Mouse (Mus musculus) limb, embryonic 12.5 days (tissue): ENCODE results near the gene Mgat5. TPM values are rescaled to one million over a fixed set of nuclear protein-coding genes. Genes with fewer than 3 reads are reported as not detected.

Experiments
- ATAC-seq: fragments of 200-750 bp; cut with Nextera tagmentation; 2 replicates; pipeline ENCODE4 v1.8.0; 2017; ENCODE audit warnings: low read depth, moderate TSS enrichment; ENCODE audit not compliant: insufficient number of reproducible peaks, insufficient read depth, low FRiP score, low TSS enrichment
- H3K27ac ChIP-seq: fragments of 300-500 bp; sonication (generic); 2 replicates; pipeline ENCODE4 v1.5.1; 2016; ENCODE audit warnings: mild to moderate bottlenecking, moderate library complexity
- H3K27me3 ChIP-seq: fragments of 300-500 bp; sonication (generic); 2 replicates; pipeline ENCODE4 v1.6.1; 2016; ENCODE audit warnings: mild to moderate bottlenecking, moderate library complexity
- H3K36me3 ChIP-seq: fragments of 300-500 bp; sonication (generic); 2 replicates; pipeline ENCODE4 v1.6.1; 2016; ENCODE audit warnings: mild to moderate bottlenecking, moderate library complexity
- H3K4me1 ChIP-seq: fragments of 300-500 bp; sonication (generic); replicated peaks from 2 replicates; pipeline ENCODE4 v1.6.1; 2016
- H3K4me2 ChIP-seq: fragments of 300-500 bp; sonication (generic); 2 replicates; pipeline ENCODE4 v1.6.1; 2016; ENCODE audit warnings: mild to moderate bottlenecking, moderate library complexity
- H3K4me3 ChIP-seq: fragments of 300-500 bp; sonication (generic); replicated peaks from 2 replicates; pipeline ENCODE4 v1.5.1; 2016; ENCODE audit warnings: mild to moderate bottlenecking
- H3K9ac ChIP-seq: fragments of 300-500 bp; sonication (generic); replicated peaks from 2 replicates; pipeline ENCODE4 v1.6.1; 2016; ENCODE audit warnings: mild to moderate bottlenecking, moderate library complexity
- H3K9me3 ChIP-seq: fragments of 300-500 bp; sonication (generic); 2 replicates; pipeline ENCODE4 v1.6.1; 2016; ENCODE audit warnings: mild to moderate bottlenecking, moderate library complexity
- WGBS: fragments of 180-500 bp; shearing (Covaris S2); methylation state at CpG from one replicate; pipeline ENCODE4 v1.1.7; 2016; 5-methylcytosine and 5-hydroxymethylcytosine counted together
- polyA plus RNA-seq: library from polyadenylated mRNA; unstranded; fragments of >200 nt; fragmentation: Nextera tagmentation; extraction: Ambion mirVana; gene quantifications from 2 replicates; pipeline ENCODE4 v1.2.1, GENCODE M21; 2016

The Mgat5 gene
- polyA plus RNA-seq, 1 experiment from 2014 or later: 6.2 TPM

DNA sequence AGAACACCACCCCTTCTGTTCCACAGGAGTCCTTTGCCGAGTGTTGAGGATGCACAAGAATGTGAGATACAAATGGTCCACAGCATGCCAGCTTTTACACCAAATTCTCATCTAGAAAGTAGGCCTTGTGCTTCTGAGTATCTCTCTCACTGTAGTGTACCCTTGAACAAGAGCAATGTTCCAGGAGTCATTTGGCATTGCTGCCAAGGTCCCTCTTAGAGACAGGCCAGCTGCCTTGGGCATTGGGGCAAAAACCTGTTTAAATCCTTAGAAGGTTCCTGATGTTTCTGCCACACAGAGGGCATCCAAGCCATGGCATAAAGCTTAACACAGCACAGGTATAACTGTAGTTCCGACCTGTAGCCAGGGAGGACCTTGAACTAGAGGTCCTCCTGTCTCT lies 189.9 kb downstream of the Mgat5 start:
- Histone ChIP-seq H3K4me1 (peaks cover 12% of the 10 kb centered on the region), H3K9ac (no peak overlapping the region), H3K36me3 (peaks cover 31% of the 10 kb centered on the region), H3K9me3 (peaks cover 9% of the 10 kb centered on the region; the same call in 1 of the 2 replicates), H3K27ac (no peak overlapping the region), H3K4me3 (no peak overlapping the region), H3K4me2 (no peak overlapping the region), H3K27me3 (no peaks in the 10 kb centered on the region)
- ATAC-seq: no peak
- 95% methylated on average over 2 of the region's 2 CpGs for WGBS

DNA sequence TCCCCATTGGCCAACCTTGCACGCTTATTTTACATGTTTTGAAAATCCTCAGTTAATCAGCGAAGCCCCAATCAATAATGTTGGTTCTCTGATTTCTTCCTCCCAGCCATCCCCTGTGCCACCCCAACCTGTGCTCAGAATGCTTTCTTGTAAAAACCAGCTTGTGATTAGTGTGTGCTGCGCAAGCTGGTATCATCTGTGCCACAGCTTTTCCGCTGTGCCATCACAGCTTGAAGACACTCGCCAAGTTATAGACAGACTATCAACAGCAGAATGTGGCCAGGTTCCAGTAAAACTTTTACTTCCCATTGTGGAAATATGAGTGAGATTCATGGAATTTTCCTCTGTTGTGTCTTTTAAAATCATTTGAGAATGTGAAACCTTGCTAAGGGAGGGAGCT lies 190.9 kb downstream of the Mgat5 start:
- WGBS: 91% methylated on average over 5 of the region's 5 CpGs
- H3K4me2 ChIP-seq: no peak overlapping the region

DNA sequence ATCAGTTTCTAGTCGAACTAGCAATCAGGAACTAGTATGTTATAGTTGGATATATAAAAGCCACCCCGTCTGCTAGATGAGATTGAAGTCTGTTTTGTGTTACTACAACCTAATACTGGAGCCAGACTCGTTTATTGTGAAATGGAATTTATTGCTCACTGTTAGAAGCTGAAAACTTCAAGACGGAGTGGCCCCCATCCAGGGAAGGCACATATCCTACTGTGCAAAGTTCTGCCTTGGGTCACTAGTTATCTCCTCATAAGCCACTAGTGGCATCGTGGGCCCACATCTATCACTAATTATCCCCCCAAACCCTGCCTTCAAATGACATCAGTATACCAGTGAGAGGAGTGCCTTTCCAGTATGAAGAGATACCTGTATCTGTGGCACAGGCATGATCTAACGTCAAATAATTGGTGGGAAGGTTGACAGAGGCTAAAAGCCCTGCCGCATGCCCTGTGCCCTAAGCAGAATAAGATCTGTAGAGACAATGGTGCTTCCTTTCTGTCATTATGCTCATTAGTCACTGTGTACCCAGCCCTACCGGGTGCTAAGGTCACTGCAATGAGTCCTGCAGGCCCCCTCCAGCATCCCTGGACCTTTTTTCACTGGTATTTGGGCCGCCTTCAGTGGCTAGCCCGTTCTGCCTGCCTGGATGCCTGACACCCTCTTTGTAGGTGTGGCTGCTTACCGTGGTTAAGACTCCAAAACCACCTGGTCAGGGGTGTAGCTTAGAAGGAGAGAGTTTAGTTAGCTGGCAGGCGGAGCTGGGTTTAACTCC lies 191.9 kb downstream of the Mgat5 start:
- no peak overlapping the region for H3K4me3 ChIP-seq
- 0 out of 2 replicates have a peak, but pooled peaks cover under 1% of the 10 kb centered on the region for H3K9me3 ChIP-seq
- no peak overlapping the region for H3K9ac ChIP-seq
- 57% methylated on average over 12 of the region's 12 CpGs for WGBS
- H3K27ac ChIP-seq: no peak overlapping the region
- H3K36me3 ChIP-seq: peaks cover 12% of the 10 kb centered on the region
- no peaks in the 10 kb centered on the region for H3K27me3 ChIP-seq
- H3K4me1 ChIP-seq: peaks cover 15% of the 10 kb centered on the region
- H3K4me2 ChIP-seq: no peak overlapping the region
- ATAC-seq: no peak

More for the DNA sequence above, 190.9 kb downstream of the Mgat5 start:
- H3K9me3 ChIP-seq: peaks cover 9% of the 10 kb centered on the region; the same call in 1 of the 2 replicates
- H3K27ac ChIP-seq: no peak overlapping the region
- no peak for ATAC-seq
- peaks cover 23% of the 10 kb centered on the region for H3K36me3 ChIP-seq
- H3K4me1 ChIP-seq: peaks cover 15% of the 10 kb centered on the region
- H3K27me3 ChIP-seq: no peaks in the 10 kb centered on the region
- H3K9ac ChIP-seq: no peak overlapping the region
- no peak overlapping the region for H3K4me3 ChIP-seq

DNA sequence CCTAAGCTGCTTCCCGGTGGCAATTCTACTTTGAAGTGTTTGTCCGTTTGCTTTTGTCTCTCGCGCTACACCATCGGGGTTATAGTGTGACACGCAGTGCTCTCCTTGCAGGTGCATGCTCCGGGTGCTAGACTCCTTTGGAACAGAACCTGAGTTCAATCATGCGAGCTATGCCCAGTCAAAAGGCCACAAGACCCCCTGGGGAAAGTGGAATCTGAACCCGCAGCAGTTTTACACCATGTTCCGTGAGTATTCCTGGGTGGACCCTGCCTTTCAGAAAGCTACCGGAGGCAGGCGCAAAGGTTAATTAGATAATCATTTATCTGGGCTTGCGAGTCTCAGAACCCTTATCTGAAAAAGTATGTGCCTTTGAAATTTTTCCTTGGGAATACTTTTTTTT lies 192.6 kb downstream of the Mgat5 start:
- H3K27ac ChIP-seq: no peak overlapping the region
- H3K4me3 ChIP-seq: no peak overlapping the region
- no peak overlapping the region for H3K4me2 ChIP-seq
- H3K9ac ChIP-seq: no peak overlapping the region
- H3K27me3 ChIP-seq: no peaks in the 10 kb centered on the region
- H3K4me1 ChIP-seq: peaks cover 15% of the 10 kb centered on the region
- peaks cover 10% of the 10 kb centered on the region for H3K36me3 ChIP-seq
- WGBS: 85% methylated on average over 13 of the region's 13 CpGs
- no peak for ATAC-seq
- H3K9me3 ChIP-seq: no peaks in the 10 kb centered on the region

DNA sequence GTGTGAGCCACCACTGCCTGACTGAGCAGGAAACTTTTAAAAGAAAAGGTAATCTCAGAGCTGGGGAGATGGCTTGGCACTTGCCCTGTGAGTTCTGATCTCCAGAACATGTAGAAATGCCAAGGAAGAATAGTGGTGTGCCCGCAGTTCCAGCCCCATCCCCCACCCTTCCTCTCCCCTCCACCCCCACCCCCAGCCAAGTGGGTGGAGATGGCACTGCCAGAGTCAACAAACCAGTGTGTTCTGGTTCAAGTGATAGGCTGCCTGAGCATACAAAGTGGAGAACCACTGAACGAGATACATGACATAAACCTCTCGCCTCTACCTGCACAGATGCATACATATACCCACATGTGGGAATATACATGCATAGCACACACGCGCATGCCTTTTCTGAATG lies 193.4 kb downstream of the Mgat5 start:
- no peak for ATAC-seq
- Histone ChIP-seq H3K27ac (no peak overlapping the region), H3K36me3 (peaks cover 14% of the 10 kb centered on the region; the same call in 1 of the 2 replicates), H3K9ac (no peak overlapping the region), H3K4me2 (no peak overlapping the region), H3K9me3 (no peaks in the 10 kb centered on the region), H3K27me3 (no peaks in the 10 kb centered on the region), H3K4me3 (no peak overlapping the region), H3K4me1 (peaks cover 15% of the 10 kb centered on the region)
- WGBS: 95% methylated on average over 5 of the region's 5 CpGs

DNA sequence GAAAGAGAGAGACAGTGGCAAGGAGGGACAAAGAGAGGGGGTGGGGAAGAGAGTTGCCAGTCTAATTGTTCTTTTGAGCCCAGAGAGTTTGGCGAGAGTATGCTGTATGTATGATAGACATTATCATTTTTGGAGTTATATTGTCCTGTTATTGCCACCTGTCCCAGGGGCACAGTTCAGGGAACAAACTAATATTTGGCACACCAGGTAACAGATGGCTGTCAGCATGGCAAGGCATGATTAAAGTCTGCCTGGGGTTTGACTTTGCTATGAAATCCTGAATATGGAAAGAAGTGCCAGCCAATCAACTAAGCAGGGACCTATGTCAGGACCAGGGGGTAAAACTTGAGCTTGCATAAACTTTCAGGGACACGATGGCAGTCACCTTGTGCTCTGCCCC lies 195.4 kb downstream of the Mgat5 start:
- no peak overlapping the region for H3K9ac ChIP-seq
- no peaks in the 10 kb centered on the region for H3K9me3 ChIP-seq
- H3K4me1 ChIP-seq: peaks cover 15% of the 10 kb centered on the region
- H3K27me3 ChIP-seq: no peaks in the 10 kb centered on the region
- WGBS: 76% methylated on average over 2 of the region's 2 CpGs
- no peak overlapping the region for H3K27ac ChIP-seq
- peaks cover 15% of the 10 kb centered on the region; the same call in 1 of the 2 replicates for H3K36me3 ChIP-seq
- H3K4me2 ChIP-seq: no peak overlapping the region
- ATAC-seq: no peak
- no peak overlapping the region for H3K4me3 ChIP-seq

DNA sequence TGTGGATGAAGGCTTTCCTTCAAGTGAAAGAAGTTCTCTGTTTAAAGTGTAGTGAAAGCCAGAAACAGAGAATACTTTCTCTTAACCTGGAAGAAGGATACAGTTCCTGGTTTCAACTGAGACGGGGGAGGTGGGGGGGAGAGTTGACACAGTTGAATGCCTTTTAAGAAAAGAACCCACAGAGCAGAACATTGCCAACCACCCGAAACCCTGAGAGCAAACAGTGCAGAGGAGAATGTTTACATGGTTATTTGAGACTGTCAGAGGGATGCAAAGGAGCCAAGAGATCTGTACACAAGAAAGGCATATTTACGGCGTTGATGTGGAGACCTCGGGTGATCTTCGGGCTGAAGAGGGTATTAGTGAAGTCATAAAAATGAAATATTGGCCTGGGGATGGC lies 195.9 kb downstream of the Mgat5 start:
- Histone ChIP-seq H3K4me1 (peaks cover 15% of the 10 kb centered on the region), H3K36me3 (peaks cover 15% of the 10 kb centered on the region; the same call in 1 of the 2 replicates), H3K4me3 (no peak overlapping the region), H3K4me2 (no peak overlapping the region), H3K9ac (no peak overlapping the region), H3K27me3 (no peaks in the 10 kb centered on the region), H3K9me3 (no peaks in the 10 kb centered on the region), H3K27ac (no peak overlapping the region)
- WGBS: 51% methylated on average over 6 of the region's 6 CpGs
- ATAC-seq: no peak

DNA sequence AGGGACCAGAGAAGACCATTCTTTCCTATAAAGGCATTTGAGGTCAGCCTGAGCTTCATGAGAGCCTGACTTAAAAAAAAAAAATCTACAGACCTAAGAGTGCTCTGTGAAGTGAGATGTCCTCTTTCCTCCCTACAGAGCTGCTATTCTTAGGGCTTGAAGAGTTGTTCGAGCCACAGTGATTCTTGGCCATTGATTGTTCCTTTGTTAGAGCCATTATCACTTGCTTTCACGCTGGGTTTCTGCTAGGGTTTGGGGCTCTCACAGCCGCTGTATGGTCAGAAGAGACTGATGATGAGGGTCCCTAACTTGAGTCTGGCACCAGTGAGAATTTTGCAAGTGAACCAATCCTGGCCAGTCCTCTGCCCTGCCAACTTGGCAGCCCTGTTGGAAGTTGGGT lies 199.8 kb downstream of the Mgat5 start:
- Histone ChIP-seq H3K9me3 (no peaks in the 10 kb centered on the region), H3K27ac (no peak overlapping the region), H3K36me3 (peaks cover 6% of the 10 kb centered on the region; the same call in 1 of the 2 replicates), H3K4me2 (no peak overlapping the region), H3K9ac (no peak overlapping the region), H3K27me3 (no peaks in the 10 kb centered on the region), H3K4me1 (peaks cover 6% of the 10 kb centered on the region; the same call in 1 of the 2 replicates), H3K4me3 (no peak overlapping the region)
- no peak for ATAC-seq
- 68% methylated on average over 3 of the region's 3 CpGs for WGBS

DNA sequence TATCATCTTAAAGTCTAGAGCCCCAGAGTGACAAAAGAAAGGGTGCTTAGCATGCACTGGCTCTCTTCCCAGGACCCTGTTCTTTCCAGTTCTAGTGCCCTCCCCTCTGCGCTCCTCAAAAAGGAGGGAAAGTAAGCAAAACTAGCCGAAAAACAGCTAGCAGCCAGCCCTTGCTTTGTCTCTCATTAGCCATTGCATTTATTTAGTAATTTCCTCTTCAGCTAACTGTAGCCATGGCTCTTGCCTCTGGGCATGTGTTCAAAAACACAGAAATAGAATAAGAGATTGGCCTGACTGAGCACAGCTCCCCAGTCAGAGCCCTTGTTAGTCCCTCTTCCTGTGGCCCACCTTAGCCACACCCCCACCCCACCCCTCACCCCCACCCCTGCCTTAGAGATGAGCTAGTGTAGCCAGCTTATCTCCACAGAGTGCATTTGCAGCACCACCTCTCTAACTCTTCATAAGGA lies 204.2 kb downstream of the Mgat5 start:
- H3K27ac ChIP-seq: 0 out of 2 replicates have a peak overlapping the region, but pooled peaks have one; percentile 9
- 52% methylated on average over 2 of the region's 2 CpGs for WGBS
- H3K4me2 ChIP-seq: no peak overlapping the region
- ATAC-seq: peak; percentile 11; the same call in 1 of the 2 replicates
- H3K27me3 ChIP-seq: no peaks in the 10 kb centered on the region
- peaks cover 6% of the 10 kb centered on the region; the same call in 1 of the 2 replicates for H3K36me3 ChIP-seq
- H3K9ac ChIP-seq: 0 out of 2 replicates have a peak overlapping the region, but pooled peaks have one; percentile 6
- H3K4me1 ChIP-seq: 0 out of 2 replicates have a peak, but pooled peaks cover 3% of the 10 kb centered on the region
- H3K9me3 ChIP-seq: no peaks in the 10 kb centered on the region
- no peak overlapping the region for H3K4me3 ChIP-seq

DNA sequence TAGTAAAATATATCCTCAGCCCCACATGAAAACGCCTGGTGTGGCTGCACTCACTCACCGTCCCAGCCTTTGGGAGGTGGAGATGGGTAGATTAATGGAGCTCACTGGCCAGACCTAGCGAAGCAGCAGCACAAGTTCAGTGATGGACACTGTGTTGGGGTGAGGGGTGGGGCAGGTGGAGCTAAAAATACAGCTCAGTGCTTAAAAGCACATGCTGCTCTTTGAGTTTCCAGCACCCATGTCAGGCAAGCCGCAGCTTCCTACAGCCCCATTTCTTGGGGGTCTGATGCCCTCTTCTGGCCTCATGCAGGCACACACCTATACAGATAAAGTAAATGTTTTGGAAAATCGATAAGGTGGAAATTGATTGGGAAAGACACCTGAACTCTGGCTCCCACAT lies 204.7 kb downstream of the Mgat5 start:
- H3K9me3 ChIP-seq: no peaks in the 10 kb centered on the region
- no peak overlapping the region for H3K4me3 ChIP-seq
- H3K4me1 ChIP-seq: 0 out of 2 replicates have a peak, but pooled peaks cover 3% of the 10 kb centered on the region
- H3K27me3 ChIP-seq: no peaks in the 10 kb centered on the region
- 32% methylated on average over 5 of the region's 5 CpGs for WGBS
- no peak overlapping the region for H3K27ac ChIP-seq
- H3K9ac ChIP-seq: no peak overlapping the region
- ATAC-seq: no peak
- no peak overlapping the region for H3K4me2 ChIP-seq
- peaks cover 6% of the 10 kb centered on the region; the same call in 1 of the 2 replicates for H3K36me3 ChIP-seq

DNA sequence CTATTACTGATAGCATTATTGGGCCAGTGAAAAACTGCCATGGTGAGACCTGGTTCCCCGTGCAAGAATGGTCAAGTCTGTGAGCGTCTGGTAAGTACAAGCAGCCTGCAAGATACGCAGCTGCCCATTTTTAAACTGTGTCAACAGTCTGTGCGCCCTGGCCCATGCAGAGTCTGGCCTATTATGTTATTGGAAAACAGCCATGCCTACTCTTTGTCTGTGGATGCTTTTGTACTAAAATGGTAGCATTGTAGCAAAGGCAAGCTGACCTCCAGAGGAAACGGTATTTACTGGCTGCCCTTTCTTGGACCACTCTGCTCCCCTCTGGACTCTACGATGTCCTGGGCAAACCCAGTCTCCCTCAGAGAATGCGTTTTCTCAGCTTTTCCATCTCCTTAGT lies 209.7 kb downstream of the Mgat5 start:
- Histone ChIP-seq H3K4me2 (no peak overlapping the region), H3K9me3 (no peaks in the 10 kb centered on the region), H3K27me3 (no peaks in the 10 kb centered on the region), H3K27ac (no peak overlapping the region), H3K9ac (no peak overlapping the region), H3K4me3 (no peak overlapping the region), H3K36me3 (peaks cover 35% of the 10 kb centered on the region; the same call in 1 of the 2 replicates), H3K4me1 (no peaks in the 10 kb centered on the region)
- no peak for ATAC-seq
- WGBS: 89% methylated on average over 7 of the region's 7 CpGs
